9 mouse cellular contexts compared by ENCODE assay signal in the genomic region with DNA sequence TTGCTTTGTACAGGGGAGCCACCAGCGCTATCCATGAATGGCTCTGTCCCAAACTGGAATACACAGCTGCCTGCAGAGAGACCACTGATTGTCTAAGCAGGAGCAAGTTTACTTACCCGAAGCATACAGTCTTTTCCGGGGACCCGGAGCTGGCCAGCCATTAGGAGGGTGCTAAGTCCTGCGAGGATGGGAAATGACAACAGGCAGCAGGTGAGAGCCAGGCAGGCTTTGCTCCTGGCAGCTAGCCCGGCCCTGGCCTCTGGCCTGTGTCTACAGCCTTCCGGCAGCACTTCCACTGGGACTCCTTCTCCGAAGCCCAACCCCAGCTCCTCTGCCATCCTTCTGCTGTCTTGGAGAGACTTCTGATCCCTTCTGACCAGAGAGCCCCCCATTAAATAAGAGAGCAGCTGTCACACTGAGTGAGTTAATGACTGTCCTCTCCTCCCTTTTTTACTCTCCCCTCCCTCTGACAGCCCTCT. TPM values are rescaled to one million over a fixed set of nuclear protein-coding genes. Genes with fewer than 3 reads are reported as not detected.
DNase-seq lines count a peak whose midpoint lies in the region; ATAC-seq and TF ChIP-seq lines count a peak whose summit lies in the region.
"Had no signal": no experiment of that assay in that cellular context is flagged by ENCODE, and none has a peak within 500 bp of the region (broad histone marks: within the 10 kb centered on the region; RNA-seq: fewer than 3 reads in every experiment).

Gene Tnfsf15, minus strand, starts transcription at position 421 of the 479 bp plus-strand sequence.

- H3K27me3 ChIP-seq in embryonic facial prominence, embryonic 15.5 days: no peaks in the 10 kb centered on the region
- H3K27me3 ChIP-seq in hindbrain, postnatal 0 days (ENCODE audit: insufficient read depth, low read length): no peaks in the 10 kb centered on the region
- H3K27me3 ChIP-seq in liver, embryonic 15.5 days: no peaks in the 10 kb centered on the region; the same call in 1 of the 2 replicates
- H3K27me3 ChIP-seq in stomach, embryonic 16.5 days (ENCODE audit: control insufficient read depth, insufficient read depth, low read length): peaks cover 7% of the 10 kb centered on the region
- H3K27me3 ChIP-seq in forebrain, embryonic 12.5 days: no peaks in the 10 kb centered on the region

- H3K4me1 ChIP-seq in embryonic facial prominence, embryonic 15.5 days: peaks cover 23% of the 10 kb centered on the region
- H3K4me1 ChIP-seq in hindbrain, postnatal 0 days (ENCODE audit: insufficient read depth, low read length): no peaks in the 10 kb centered on the region
- 0 out of 2 replicates have a peak, but pooled peaks cover 4% of the 10 kb centered on the region for H3K4me1 ChIP-seq in liver, embryonic 15.5 days (replicated peaks)
- peaks cover 22% of the 10 kb centered on the region for H3K4me1 ChIP-seq in stomach, embryonic 16.5 days (ENCODE audit: control insufficient read depth, insufficient read depth, low read length)
- H3K4me1 ChIP-seq in forebrain, embryonic 12.5 days: peaks cover 2% of the 10 kb centered on the region; the same call in 1 of the 2 replicates

- peak; percentile 31 for DNase-seq in ovary, postnatal 10 days (ENCODE audit: low spot score)
- DNase-seq in ovary, adult 18-20 months (ENCODE audit: low spot score): no peak
- peak; percentile 68 for DNase-seq in hindbrain, postnatal 0 days (ENCODE audit: low spot score)

- no peak for TF ChIP-seq CTCF in hindbrain, postnatal 0 days (IDR thresholded peaks at IDR 0.05; ENCODE audit: low read depth)

- no peaks in the 10 kb centered on the region for H3K36me3 ChIP-seq in embryonic facial prominence, embryonic 15.5 days
- no peaks in the 10 kb centered on the region for H3K36me3 ChIP-seq in hindbrain, postnatal 0 days (ENCODE audit: insufficient read depth, low read length)
- H3K36me3 ChIP-seq in liver, embryonic 15.5 days (replicated peaks): no peaks in the 10 kb centered on the region
- no peaks in the 10 kb centered on the region for H3K36me3 ChIP-seq in stomach, embryonic 16.5 days (ENCODE audit: control insufficient read depth, insufficient read depth, low read length)
- H3K36me3 ChIP-seq in forebrain, embryonic 12.5 days (replicated peaks): no peaks in the 10 kb centered on the region

- no peak within 1 kb of the TSS for H3K27ac ChIP-seq in embryonic facial prominence, embryonic 15.5 days (replicated peaks)
- H3K27ac ChIP-seq in hindbrain, postnatal 0 days: no peak within 1 kb of the TSS
- no peak within 1 kb of the TSS for H3K27ac ChIP-seq in liver, embryonic 15.5 days (replicated peaks)
- H3K27ac ChIP-seq in stomach, embryonic 16.5 days (ENCODE audit: low read length): peak within 1 kb of the TSS; percentile 41; the same call in 1 of the 2 replicates
- no peak within 1 kb of the TSS for H3K27ac ChIP-seq in forebrain, embryonic 12.5 days

- H3K4me3 ChIP-seq in embryonic facial prominence, embryonic 15.5 days (replicated peaks): no peak within 1 kb of the TSS
- no peak within 1 kb of the TSS for H3K4me3 ChIP-seq in hindbrain, postnatal 0 days (ENCODE audit: low read length)
- H3K4me3 ChIP-seq in liver, embryonic 15.5 days (replicated peaks): no peak within 1 kb of the TSS
- no peak within 1 kb of the TSS for H3K4me3 ChIP-seq in stomach, embryonic 16.5 days (replicated peaks; ENCODE audit: low read length)
- H3K4me3 ChIP-seq in forebrain, embryonic 12.5 days (replicated peaks): no peak within 1 kb of the TSS

- no peak within 1 kb of the TSS for H3K4me2 ChIP-seq in embryonic facial prominence, embryonic 15.5 days (replicated peaks)
- H3K4me2 ChIP-seq in hindbrain, postnatal 0 days (ENCODE audit: low read depth, low read length): no peak within 1 kb of the TSS
- peak within 1 kb of the TSS; percentile 18; the same call in 1 of the 2 replicates for H3K4me2 ChIP-seq in liver, embryonic 15.5 days
- peak within 1 kb of the TSS; percentile 22; the same call in 1 of the 2 replicates for H3K4me2 ChIP-seq in stomach, embryonic 16.5 days (ENCODE audit: low read depth, low read length)
- H3K4me2 ChIP-seq in forebrain, embryonic 12.5 days: no peak within 1 kb of the TSS

- no peaks in the 10 kb centered on the region for H3K9me3 ChIP-seq in embryonic facial prominence, embryonic 15.5 days (replicated peaks)
- H3K9me3 ChIP-seq in hindbrain, postnatal 0 days (ENCODE audit: low read length): no peaks in the 10 kb centered on the region
- no peaks in the 10 kb centered on the region for H3K9me3 ChIP-seq in liver, embryonic 15.5 days (replicated peaks)
- no peaks in the 10 kb centered on the region for H3K9me3 ChIP-seq in stomach, embryonic 16.5 days (replicated peaks; ENCODE audit: control insufficient read depth, low read length)
- H3K9me3 ChIP-seq in forebrain, embryonic 12.5 days: no peaks in the 10 kb centered on the region

- no peak within 1 kb of the TSS for H3K9ac ChIP-seq in embryonic facial prominence, embryonic 15.5 days
- H3K9ac ChIP-seq in hindbrain, postnatal 0 days (replicated peaks; ENCODE audit: low read length): no peak within 1 kb of the TSS
- H3K9ac ChIP-seq in liver, embryonic 15.5 days: no peak within 1 kb of the TSS
- H3K9ac ChIP-seq in stomach, embryonic 16.5 days (ENCODE audit: low read length): no peak within 1 kb of the TSS
- no peak within 1 kb of the TSS for H3K9ac ChIP-seq in forebrain, embryonic 12.5 days

- WGBS in embryonic facial prominence, embryonic 15.5 days: 51% methylated on average over 8 of the region's 8 CpGs
- WGBS in hindbrain, postnatal 0 days: 35% methylated on average over 8 of the region's 8 CpGs
- WGBS in liver, embryonic 15.5 days (ENCODE audit: insufficient replicate concordance): 53% methylated on average over 8 of the region's 8 CpGs
- 14% methylated on average over 8 of the region's 8 CpGs for WGBS in stomach, embryonic 16.5 days
- 64% methylated on average over 8 of the region's 8 CpGs for WGBS in forebrain, embryonic 12.5 days

- ATAC-seq in embryonic facial prominence, embryonic 15.5 days (ENCODE audit: insufficient number of reproducible peaks, low FRiP score, low TSS enrichment, low read depth): peak; percentile 63
- ATAC-seq in hindbrain, postnatal 0 days: peak; percentile 60
- ATAC-seq in liver, embryonic 15.5 days (ENCODE audit: insufficient read depth): peak; percentile 51; the same call in 1 of the 2 replicates
- peak; percentile 67 for ATAC-seq in stomach, embryonic 16.5 days (ENCODE audit: insufficient read depth, low FRiP score)
- no peak for ATAC-seq in forebrain, embryonic 12.5 days (ENCODE audit: low FRiP score)
- ATAC-seq in inflammation-experienced regulatory T-cells, adult 6 months: no peak

RNA-seq across cellular contexts. Expression of gene Tnfsf15, which starts in this region (rescaled TPM):
- 0.09 and 0.11 TPM in 2 replicates for polyA plus RNA-seq in embryonic facial prominence, embryonic 15.5 days (2015; fragmentation: Nextera tagmentation; extraction: Ambion mirVana)
- 0.26 TPM in 1 of 2 replicates, not detected in the other for total RNA-seq in hindbrain, postnatal 0 days (2014; rRNA removed)
- polyA plus RNA-seq in hindbrain, postnatal 0 days (2015; fragmentation: Nextera tagmentation; extraction: Ambion mirVana): 0.04 TPM in 1 of 2 replicates, not detected in the other
- polyA plus RNA-seq in liver, embryonic 15.5 days (2015; fragmentation: Nextera tagmentation; extraction: Ambion mirVana): 0.09 and 0.14 TPM in 2 replicates
- polyA plus RNA-seq in stomach, embryonic 16.5 days (2015; fragmentation: Nextera tagmentation; extraction: Ambion mirVana): 0.08 and 0.21 TPM in 2 replicates
- not detected in 2 replicates for polyA plus RNA-seq in forebrain, embryonic 12.5 days (2016; fragmentation: Nextera tagmentation; extraction: Ambion mirVana)
- polyA plus RNA-seq in inflammation-experienced regulatory T-cells, adult 6 months (2017; shearing (Covaris generic)): 1 to 10 TPM in 1 of 3 experiments, under 1 TPM in 2; 0.63 to 1.0 (median 0.82) TPM
- total RNA-seq: neutrophil, adult 5-6 weeks had no signal

Comparison
In these comparisons a context has a peak if more than half of its experiments do, and no peak if none do; other contexts are left out.
1. Peak in ATAC-seq in embryonic facial prominence, embryonic 15.5 days; RNA of the gene not detected or under 1 TPM.
2. Peak in DNase-seq and ATAC-seq in hindbrain, postnatal 0 days; RNA of the gene not detected or under 1 TPM.
3. Peak in ATAC-seq and H3K4me2 ChIP-seq in liver, embryonic 15.5 days; RNA of the gene not detected or under 1 TPM.
4. Peak in ATAC-seq, H3K27ac ChIP-seq and H3K4me2 ChIP-seq in stomach, embryonic 16.5 days; RNA of the gene not detected or under 1 TPM.